Mouse (Mus musculus): ENCODE results near the gene Zfp57. TPM values are rescaled to one million over a fixed set of nuclear protein-coding genes. Genes with fewer than 3 reads are reported as not detected.

The Zfp57 gene
- total and polyA plus RNA-seq, 3 experiments: not detected

GRCm38 (mm10) chr17:37056957-37057356 lies 56.0 kb downstream of the Zfp57 start:
- H3K79me2 ChIP-seq (ENCODE audit: control insufficient read depth, insufficient read depth, low read length, poor library complexity): no peaks in the 10 kb centered on the region
- H3K27ac ChIP-seq (ENCODE audit: control insufficient read depth, low read depth, low read length): no peak overlapping the region
- no peak for TF ChIP-seq ZNF384 (IDR thresholded peaks at IDR 0.05; ENCODE audit: low read depth, low read length)
- no peak for TF ChIP-seq GABPA (IDR thresholded peaks at IDR 0.05; ENCODE audit: low read depth, low read length)
- no peak overlapping the region for H3K9ac ChIP-seq (ENCODE audit: control insufficient read depth, low read depth, low read length, poor library complexity, severe bottlenecking)
- no peaks in the 10 kb centered on the region for H3K4me1 ChIP-seq (ENCODE audit: control insufficient read depth in 1 of 2, insufficient read depth in 2 of 2, low read length in 2 of 2)
- no peaks in the 10 kb centered on the region for H3K36me3 ChIP-seq (ENCODE audit: control insufficient read depth in 1 of 2, insufficient read depth in 2 of 2, low read length in 2 of 2)
- H3K27me3 ChIP-seq (ENCODE audit: control insufficient read depth in 1 of 2, insufficient read depth in 2 of 2, low read length in 2 of 2): no peaks in the 10 kb centered on the region
- H3K9me3 ChIP-seq (replicated peaks; ENCODE audit: insufficient read depth, low read length): no peaks in the 10 kb centered on the region
- no peak overlapping the region for H3K4me3 ChIP-seq (ENCODE audit: control insufficient read depth in 1 of 2, insufficient read depth in 1 of 2, low read depth in 2 of 2, low read length in 2 of 2)
- no peak for DNase-seq (ENCODE audit: low read depth, low spot score)

Other genes with a start within 250 kb of the Zfp57 start
- gene H2-M10.5, start 228.3 kb upstream of the Zfp57 start, total RNA-seq (2012; rRNA removed): not detected in 2 replicates
- not detected for gene H2-M10.5, start 228.3 kb upstream of the Zfp57 start, polyA plus RNA-seq (2012; ENCODE audit: insufficient read depth in 1 of 2, insufficient read length in 2 of 2, low read depth in 1 of 2, low replicate concordance in 2 of 2, missing spikeins in 1 of 2)
- gene H2-M10.6, start 189.0 kb upstream of the Zfp57 start, total RNA-seq (2012; rRNA removed): not detected in 2 replicates
- not detected for gene H2-M10.6, start 189.0 kb upstream of the Zfp57 start, polyA plus RNA-seq (2012; ENCODE audit: insufficient read depth in 1 of 2, insufficient read length in 2 of 2, low read depth in 1 of 2, low replicate concordance in 2 of 2, missing spikeins in 1 of 2)
- 4.9 and 5.6 TPM in 2 replicates for gene Trim26, start 164.0 kb upstream of the Zfp57 start, total RNA-seq (2012; rRNA removed)
- gene Trim26, start 164.0 kb upstream of the Zfp57 start, polyA plus RNA-seq (2012; ENCODE audit: insufficient read depth in 1 of 2, insufficient read length in 2 of 2, low read depth in 1 of 2, low replicate concordance in 2 of 2, missing spikeins in 1 of 2): 10 to 100 TPM in 1 of 2 experiments, not detected in 1; 12.4 TPM
- not detected in 2 replicates for gene Trim15, start 134.0 kb upstream of the Zfp57 start, total RNA-seq (2012; rRNA removed)
- under 1 TPM in 1 of 2 experiments, not detected in 1; 0.07 TPM for gene Trim15, start 134.0 kb upstream of the Zfp57 start, polyA plus RNA-seq (2012; ENCODE audit: insufficient read depth in 1 of 2, insufficient read length in 2 of 2, low read depth in 1 of 2, low replicate concordance in 2 of 2, missing spikeins in 1 of 2)
- gene Trim10, start 131.6 kb upstream of the Zfp57 start, total RNA-seq (2012; rRNA removed): 20.6 and 30.2 TPM in 2 replicates
- gene Trim10, start 131.6 kb upstream of the Zfp57 start, polyA plus RNA-seq (2012; ENCODE audit: insufficient read depth in 1 of 2, insufficient read length in 2 of 2, low read depth in 1 of 2, low replicate concordance in 2 of 2, missing spikeins in 1 of 2): 10 to 100 TPM in 1 of 2 experiments, not detected in 1; 30.4 TPM
- 0.04 TPM in 1 of 2 replicates, not detected in the other for gene Trim40, start 111.0 kb upstream of the Zfp57 start, total RNA-seq (2012; rRNA removed)
- gene Trim40, start 111.0 kb upstream of the Zfp57 start, polyA plus RNA-seq (2012; ENCODE audit: insufficient read depth in 1 of 2, insufficient read length in 2 of 2, low read depth in 1 of 2, low replicate concordance in 2 of 2, missing spikeins in 1 of 2): under 1 TPM in 1 of 2 experiments, not detected in 1; 0.04 TPM
- gene Trim31, start 103.0 kb upstream of the Zfp57 start, total RNA-seq (2012; rRNA removed): not detected in 2 replicates
- not detected for gene Trim31, start 103.0 kb upstream of the Zfp57 start, polyA plus RNA-seq (2012; ENCODE audit: insufficient read depth in 1 of 2, insufficient read length in 2 of 2, low read depth in 1 of 2, low replicate concordance in 2 of 2, missing spikeins in 1 of 2)
- gene Rnf39, start 58.2 kb upstream of the Zfp57 start, total RNA-seq (2012; rRNA removed): not detected in 2 replicates
- gene Rnf39, start 58.2 kb upstream of the Zfp57 start, polyA plus RNA-seq (2012; ENCODE audit: insufficient read depth in 1 of 2, insufficient read length in 2 of 2, low read depth in 1 of 2, low replicate concordance in 2 of 2, missing spikeins in 1 of 2): under 1 TPM in 1 of 2 experiments, not detected in 1; 0.18 TPM
- gene Ppp1r11, start 49.4 kb upstream of the Zfp57 start, total RNA-seq (2012; rRNA removed): 128 and 138 TPM in 2 replicates
- gene Ppp1r11, start 49.4 kb upstream of the Zfp57 start, polyA plus RNA-seq (2012; ENCODE audit: insufficient read depth in 1 of 2, insufficient read length in 2 of 2, low read depth in 1 of 2, low replicate concordance in 2 of 2, missing spikeins in 1 of 2): 100 to 1,000 TPM in 1 of 2 experiments, not detected in 1; 146 TPM
- 20.5 and 26.4 TPM in 2 replicates for gene Znrd1, start 42.6 kb upstream of the Zfp57 start, total RNA-seq (2012; rRNA removed)
- 10 to 100 TPM in 1 of 2 experiments, not detected in 1; 38.2 TPM for gene Znrd1, start 42.6 kb upstream of the Zfp57 start, polyA plus RNA-seq (2012; ENCODE audit: insufficient read depth in 1 of 2, insufficient read length in 2 of 2, low read depth in 1 of 2, low replicate concordance in 2 of 2, missing spikeins in 1 of 2)
- 2.8 and 3.4 TPM in 2 replicates for gene Znrd1as, start 42.6 kb upstream of the Zfp57 start, total RNA-seq (2012; rRNA removed)
- 1 to 10 TPM in 1 of 2 experiments, not detected in 1; 1.8 TPM for gene Znrd1as, start 42.6 kb upstream of the Zfp57 start, polyA plus RNA-seq (2012; ENCODE audit: insufficient read depth in 1 of 2, insufficient read length in 2 of 2, low read depth in 1 of 2, low replicate concordance in 2 of 2, missing spikeins in 1 of 2)
- gene 2410137M14Rik, start 19.9 kb upstream of the Zfp57 start, total RNA-seq (2012; rRNA removed): not detected in 2 replicates
- not detected for gene 2410137M14Rik, start 19.9 kb upstream of the Zfp57 start, polyA plus RNA-seq (2012; ENCODE audit: insufficient read depth in 1 of 2, insufficient read length in 2 of 2, low read depth in 1 of 2, low replicate concordance in 2 of 2, missing spikeins in 1 of 2)
- gene H2-M5, start 11.6 kb upstream of the Zfp57 start, total RNA-seq (2012; rRNA removed): not detected in 2 replicates
- gene H2-M5, start 11.6 kb upstream of the Zfp57 start, polyA plus RNA-seq (2012; ENCODE audit: insufficient read depth in 1 of 2, insufficient read length in 2 of 2, low read depth in 1 of 2, low replicate concordance in 2 of 2, missing spikeins in 1 of 2): not detected
- not detected in 2 replicates for gene Mog, start 22.2 kb downstream of the Zfp57 start, total RNA-seq (2012; rRNA removed)
- gene Mog, start 22.2 kb downstream of the Zfp57 start, polyA plus RNA-seq (2012; ENCODE audit: insufficient read depth in 1 of 2, insufficient read length in 2 of 2, low read depth in 1 of 2, low replicate concordance in 2 of 2, missing spikeins in 1 of 2): not detected
- 1.5 and 2.2 TPM in 2 replicates for gene Gabbr1, start 44.8 kb downstream of the Zfp57 start, total RNA-seq (2012; rRNA removed)
- 10 to 100 TPM in 1 of 2 experiments, not detected in 1; 14.6 TPM for gene Gabbr1, start 44.8 kb downstream of the Zfp57 start, polyA plus RNA-seq (2012; ENCODE audit: insufficient read depth in 1 of 2, insufficient read length in 2 of 2, low read depth in 1 of 2, low replicate concordance in 2 of 2, missing spikeins in 1 of 2)
- 0.08 TPM in 1 of 2 replicates, not detected in the other for gene Olfr90, start 87.3 kb downstream of the Zfp57 start, total RNA-seq (2012; rRNA removed)
- under 1 TPM in 1 of 2 experiments, not detected in 1; 0.08 TPM for gene Olfr90, start 87.3 kb downstream of the Zfp57 start, polyA plus RNA-seq (2012; ENCODE audit: insufficient read depth in 1 of 2, insufficient read length in 2 of 2, low read depth in 1 of 2, low replicate concordance in 2 of 2, missing spikeins in 1 of 2)
- not detected in 2 replicates for gene Olfr91, start 97.1 kb downstream of the Zfp57 start, total RNA-seq (2012; rRNA removed)
- gene Olfr91, start 97.1 kb downstream of the Zfp57 start, polyA plus RNA-seq (2012; ENCODE audit: insufficient read depth in 1 of 2, insufficient read length in 2 of 2, low read depth in 1 of 2, low replicate concordance in 2 of 2, missing spikeins in 1 of 2): not detected
- not detected in 2 replicates for gene Olfr92, start 118.9 kb downstream of the Zfp57 start, total RNA-seq (2012; rRNA removed)
- not detected for gene Olfr92, start 118.9 kb downstream of the Zfp57 start, polyA plus RNA-seq (2012; ENCODE audit: insufficient read depth in 1 of 2, insufficient read length in 2 of 2, low read depth in 1 of 2, low replicate concordance in 2 of 2, missing spikeins in 1 of 2)
- gene Olfr93, start 160.3 kb downstream of the Zfp57 start, total RNA-seq (2012; rRNA removed): not detected in 2 replicates
- gene Olfr93, start 160.3 kb downstream of the Zfp57 start, polyA plus RNA-seq (2012; ENCODE audit: insufficient read depth in 1 of 2, insufficient read length in 2 of 2, low read depth in 1 of 2, low replicate concordance in 2 of 2, missing spikeins in 1 of 2): not detected
- not detected in 2 replicates for gene Ubd, start 192.7 kb downstream of the Zfp57 start, total RNA-seq (2012; rRNA removed)
- not detected for gene Ubd, start 192.7 kb downstream of the Zfp57 start, polyA plus RNA-seq (2012; ENCODE audit: insufficient read depth in 1 of 2, insufficient read length in 2 of 2, low read depth in 1 of 2, low replicate concordance in 2 of 2, missing spikeins in 1 of 2)
- gene Olfr94, start 199.8 kb downstream of the Zfp57 start, total RNA-seq (2012; rRNA removed): not detected in 2 replicates
- gene Olfr94, start 199.8 kb downstream of the Zfp57 start, polyA plus RNA-seq (2012; ENCODE audit: insufficient read depth in 1 of 2, insufficient read length in 2 of 2, low read depth in 1 of 2, low replicate concordance in 2 of 2, missing spikeins in 1 of 2): not detected
- not detected in 2 replicates for gene Olfr95, start 212.0 kb downstream of the Zfp57 start, total RNA-seq (2012; rRNA removed)
- gene Olfr95, start 212.0 kb downstream of the Zfp57 start, polyA plus RNA-seq (2012; ENCODE audit: insufficient read depth in 1 of 2, insufficient read length in 2 of 2, low read depth in 1 of 2, low replicate concordance in 2 of 2, missing spikeins in 1 of 2): not detected
- gene Olfr96, start 219.0 kb downstream of the Zfp57 start, total RNA-seq (2012; rRNA removed): not detected in 2 replicates
- gene Olfr96, start 219.0 kb downstream of the Zfp57 start, polyA plus RNA-seq (2012; ENCODE audit: insufficient read depth in 1 of 2, insufficient read length in 2 of 2, low read depth in 1 of 2, low replicate concordance in 2 of 2, missing spikeins in 1 of 2): not detected
- gene Olfr97, start 236.2 kb downstream of the Zfp57 start, total RNA-seq (2012; rRNA removed): not detected in 2 replicates
- not detected for gene Olfr97, start 236.2 kb downstream of the Zfp57 start, polyA plus RNA-seq (2012; ENCODE audit: insufficient read depth in 1 of 2, insufficient read length in 2 of 2, low read depth in 1 of 2, low replicate concordance in 2 of 2, missing spikeins in 1 of 2)

Data from MEL (cell line).